Mouse (Mus musculus): ENCODE results near the gene Gm10337.

Gm10337 gene

GRCm38 (mm10) chr15:102500479-102500878 is 3.0 kb upstream of the Gm10337 start:
- DNase-seq: no peak

DNA sequence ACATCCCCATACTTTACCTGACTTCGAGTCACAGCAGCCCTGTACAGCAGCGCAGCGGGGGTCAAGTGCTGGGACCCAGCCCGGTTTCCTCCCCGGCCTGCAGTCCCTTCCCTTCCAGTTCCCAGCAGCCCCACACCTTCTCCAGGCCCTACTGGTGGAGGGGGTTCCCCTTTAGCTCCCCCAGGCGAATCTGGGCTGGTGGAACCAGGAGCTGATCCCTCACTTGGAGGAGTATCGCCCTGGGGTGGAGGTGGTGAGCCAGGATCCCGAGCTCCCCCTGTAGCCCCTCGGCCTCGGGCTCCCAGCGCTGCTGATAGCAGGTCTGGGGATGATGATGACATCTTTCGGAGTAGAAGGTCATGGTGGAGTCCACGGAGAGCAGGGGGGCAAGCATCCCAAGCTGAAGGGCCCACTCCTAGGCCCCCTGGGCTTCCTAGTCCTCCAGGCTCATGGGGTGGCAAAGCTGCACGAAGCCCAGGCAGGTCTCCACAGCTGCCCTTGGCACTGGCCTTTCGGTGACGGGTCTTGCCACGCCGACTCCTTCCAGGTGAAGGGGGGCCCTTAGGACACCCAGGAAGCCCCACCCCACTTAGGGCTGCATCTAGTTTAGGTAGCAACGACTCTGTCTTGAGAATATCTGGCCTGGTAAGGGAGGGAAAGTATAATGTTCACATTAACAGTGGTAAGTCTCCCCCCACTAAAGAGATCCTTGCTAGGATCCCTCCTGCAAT is 2.3 kb upstream of the Gm10337 start:
- no peak for DNase-seq

DNA sequence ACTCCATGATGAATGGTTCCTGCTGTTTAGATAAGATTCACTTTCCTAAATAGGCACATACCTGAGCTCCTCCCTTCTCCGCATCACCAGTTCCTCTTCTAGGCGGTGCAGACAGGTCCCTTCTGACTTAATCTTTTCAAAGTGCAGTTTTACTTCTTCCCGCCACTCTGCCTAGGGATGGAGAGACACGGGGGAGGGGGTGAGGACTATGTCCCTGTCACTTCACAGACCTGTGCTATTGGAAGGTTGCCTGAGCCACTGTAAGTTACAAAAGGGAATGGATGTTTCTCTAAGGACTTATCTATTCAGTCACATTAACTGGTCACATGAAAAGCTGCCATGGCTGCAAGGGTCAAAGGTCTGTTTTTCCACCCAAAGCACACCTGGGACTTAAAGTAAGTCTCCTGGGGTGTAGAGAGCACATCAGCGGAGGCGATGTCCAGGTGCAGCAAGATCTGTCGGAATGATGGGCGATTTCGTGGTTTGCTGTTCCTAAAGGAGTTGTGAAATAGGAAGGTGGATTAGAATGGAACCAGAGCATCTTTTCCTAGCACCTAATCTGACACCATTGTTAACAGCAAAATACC is 1.2 kb upstream of the Gm10337 start:
- no peak for DNase-seq

DNA sequence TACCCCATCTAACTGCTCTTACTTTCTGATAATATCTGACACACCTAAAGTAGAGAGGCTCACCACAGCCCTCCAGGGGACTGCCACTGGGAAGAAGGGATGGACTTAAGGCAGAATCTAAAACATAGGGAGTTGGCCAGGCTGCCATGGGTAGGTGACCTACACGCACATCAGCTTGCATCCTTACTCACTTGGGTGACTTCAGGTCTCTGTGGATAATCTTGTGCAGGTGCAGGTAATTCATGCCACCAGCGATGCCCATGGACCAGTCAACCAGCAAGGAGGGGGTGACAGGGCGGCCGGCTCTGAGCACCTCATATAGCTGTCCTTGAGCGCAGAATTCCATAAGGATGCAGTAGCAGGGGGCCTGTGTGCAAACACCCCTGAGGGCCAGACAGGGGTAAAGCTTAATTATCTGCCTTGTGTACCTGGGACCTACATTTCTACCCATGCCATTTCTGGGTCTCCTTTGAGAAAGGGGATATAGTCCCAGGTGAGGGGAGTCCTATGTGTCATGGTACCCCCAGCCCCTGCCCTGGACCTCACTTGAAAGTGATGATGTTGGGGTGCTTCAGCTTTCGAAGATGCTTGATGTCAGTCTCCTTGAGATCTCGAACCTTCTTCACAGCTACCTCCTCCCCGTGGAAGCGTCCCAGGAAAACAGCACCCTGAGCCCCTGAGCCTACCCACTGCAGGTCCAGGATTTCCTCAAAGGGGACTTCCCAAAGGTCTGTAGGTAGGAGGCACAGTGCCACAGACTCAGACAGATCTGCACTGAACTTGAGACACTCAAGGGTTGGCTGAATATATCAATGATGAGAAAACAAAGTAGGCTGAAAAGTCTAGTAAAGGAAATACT is 631 bp downstream of the Gm10337 start:
- DNase-seq: no peak

GRCm38 (mm10) chr15:102505073-102505769 is 1.7 kb downstream of the Gm10337 start:
- no peak for DNase-seq

DNA sequence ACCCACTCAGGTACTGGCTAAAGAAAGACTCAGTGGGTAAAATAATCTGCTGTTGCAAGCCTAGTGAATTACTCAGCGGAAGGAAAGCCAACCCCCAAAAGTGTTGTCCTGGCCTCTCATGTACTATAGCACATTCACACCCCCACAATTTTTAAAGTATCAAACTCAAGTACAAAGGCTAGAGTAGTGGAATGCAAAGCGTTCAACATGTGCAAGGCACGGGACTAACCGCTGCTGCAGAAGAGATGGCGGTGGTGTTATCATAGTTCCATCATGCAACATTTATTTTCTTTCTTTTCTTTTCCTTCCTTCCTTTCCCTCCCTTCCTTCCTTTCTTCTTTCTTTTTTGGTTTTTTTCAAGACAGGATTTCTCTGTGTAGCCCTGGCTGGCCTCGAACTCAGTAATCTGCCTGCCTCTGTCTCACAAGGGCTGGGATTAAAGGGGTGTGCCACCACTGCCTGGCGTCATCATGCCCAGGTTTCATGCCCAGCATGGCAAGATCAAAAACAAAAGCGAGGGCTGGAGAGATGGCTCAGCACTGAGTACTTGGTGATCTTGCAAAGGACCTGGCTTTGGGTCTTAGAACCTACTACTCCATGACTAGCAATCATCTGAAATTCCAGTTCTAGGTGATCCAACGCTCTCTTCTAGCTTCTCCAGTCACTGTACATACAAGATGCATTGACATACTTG is 2.4 kb downstream of the Gm10337 start:
- DNase-seq: no peak

- DNase-seq: no peak
These were observed 2.9 kb downstream of the Gm10337 start for GRCm38 (mm10) chr15:102506464-102506830.

GRCm38 (mm10) chr15:102506864-102507263 is 3.3 kb downstream of the Gm10337 start:
- DNase-seq: no peak

GRCm38 (mm10) chr15:102507561-102507960 is 4.0 kb downstream of the Gm10337 start:
- no peak for DNase-seq

- no peak for DNase-seq
These were observed 4.8 kb downstream of the Gm10337 start for GRCm38 (mm10) chr15:102508336-102508735.

DNA sequence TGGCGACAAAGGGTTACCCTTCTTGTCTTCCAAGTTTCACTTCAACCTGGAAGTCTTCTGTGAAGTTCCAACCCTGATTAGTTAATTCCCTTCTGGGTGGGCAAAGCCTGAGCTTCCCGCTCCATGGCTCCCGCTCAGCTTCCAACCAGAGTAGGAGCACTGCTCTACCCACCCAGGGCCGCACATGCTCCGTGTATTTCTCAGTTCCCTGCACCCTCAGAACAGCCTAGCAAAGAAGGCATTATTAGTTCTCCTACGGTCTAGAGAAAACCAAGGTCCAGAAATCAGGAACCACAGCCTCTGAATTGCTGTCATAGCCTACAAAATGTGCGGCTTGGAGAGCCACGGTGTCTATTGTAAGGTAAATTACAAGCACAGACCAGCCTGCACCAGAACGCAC is 6.6 kb downstream of the Gm10337 start:
- DNase-seq: peak; percentile 32

DNA sequence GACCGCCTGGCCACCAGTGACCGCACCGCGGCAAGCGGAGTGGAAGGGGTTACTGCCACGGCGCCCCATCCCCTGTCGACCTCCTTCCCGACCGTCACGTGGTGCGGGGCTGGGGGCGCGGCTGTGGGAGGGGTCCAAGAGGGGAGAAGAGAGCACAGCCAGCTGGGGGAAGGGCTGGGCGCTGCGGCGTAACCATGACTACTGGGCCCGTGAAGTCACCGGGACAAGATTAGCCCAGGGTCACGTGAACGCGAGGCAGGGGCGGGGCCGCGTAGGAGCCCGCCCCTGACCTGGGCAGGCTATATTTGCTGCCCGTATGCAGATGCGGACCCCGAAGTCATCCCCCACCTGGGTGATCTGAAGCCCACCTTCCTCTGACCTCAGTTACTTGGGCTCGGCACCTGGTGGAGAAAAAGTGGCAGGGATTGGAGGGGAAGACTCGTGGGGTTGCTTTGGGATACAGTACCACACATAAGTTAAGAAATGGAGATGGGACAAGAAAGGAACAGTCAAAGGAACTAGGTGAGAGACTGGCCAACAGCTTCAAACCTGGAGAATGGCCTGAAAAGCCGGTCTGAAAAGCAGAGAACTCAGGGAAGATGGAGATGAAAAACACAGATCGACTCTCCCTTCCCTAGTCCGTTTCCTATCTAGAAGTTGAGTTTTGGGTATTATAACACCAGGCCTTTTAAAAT is 7.2 kb downstream of the Gm10337 start:
- DNase-seq: peak; percentile 95

GRCm38 (mm10) chr15:102511285-102511833 is 7.8 kb downstream of the Gm10337 start:
- DNase-seq: peak; percentile 77

- peak; percentile 38 for DNase-seq
These were observed 8.5 kb downstream of the Gm10337 start for GRCm38 (mm10) chr15:102512010-102512409.

GRCm38 (mm10) chr15:102512471-102512870 is 8.9 kb downstream of the Gm10337 start:
- no peak for DNase-seq

- DNase-seq: no peak
These were observed 9.5 kb downstream of the Gm10337 start for GRCm38 (mm10) chr15:102513004-102513403.

GRCm38 (mm10) chr15:102515261-102515660 is 11.7 kb downstream of the Gm10337 start:
- DNase-seq: no peak

GRCm38 (mm10) chr15:102515791-102516190 is 12.3 kb downstream of the Gm10337 start:
- DNase-seq: no peak

DNA sequence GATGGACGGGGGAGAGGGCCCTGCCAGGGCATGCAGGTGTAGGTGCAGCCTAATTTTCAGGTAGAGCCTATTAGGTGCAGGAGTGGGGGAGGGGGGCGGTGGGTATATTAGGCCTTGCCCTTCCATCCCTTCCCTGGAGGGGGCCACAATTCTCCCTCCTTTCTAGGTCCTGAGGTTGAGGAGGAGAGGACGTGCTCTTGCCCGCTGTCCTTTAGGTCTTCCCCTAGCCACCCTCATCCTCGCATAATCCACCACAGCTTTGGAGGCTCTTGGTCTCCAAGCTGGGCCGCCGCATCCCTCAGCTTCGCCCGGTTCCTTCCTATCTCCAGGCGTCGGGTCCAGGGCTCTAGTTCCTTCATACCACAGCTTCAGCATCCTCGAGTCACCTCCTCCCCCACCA is 12.8 kb downstream of the Gm10337 start:
- peak; percentile 56 for DNase-seq

DNA sequence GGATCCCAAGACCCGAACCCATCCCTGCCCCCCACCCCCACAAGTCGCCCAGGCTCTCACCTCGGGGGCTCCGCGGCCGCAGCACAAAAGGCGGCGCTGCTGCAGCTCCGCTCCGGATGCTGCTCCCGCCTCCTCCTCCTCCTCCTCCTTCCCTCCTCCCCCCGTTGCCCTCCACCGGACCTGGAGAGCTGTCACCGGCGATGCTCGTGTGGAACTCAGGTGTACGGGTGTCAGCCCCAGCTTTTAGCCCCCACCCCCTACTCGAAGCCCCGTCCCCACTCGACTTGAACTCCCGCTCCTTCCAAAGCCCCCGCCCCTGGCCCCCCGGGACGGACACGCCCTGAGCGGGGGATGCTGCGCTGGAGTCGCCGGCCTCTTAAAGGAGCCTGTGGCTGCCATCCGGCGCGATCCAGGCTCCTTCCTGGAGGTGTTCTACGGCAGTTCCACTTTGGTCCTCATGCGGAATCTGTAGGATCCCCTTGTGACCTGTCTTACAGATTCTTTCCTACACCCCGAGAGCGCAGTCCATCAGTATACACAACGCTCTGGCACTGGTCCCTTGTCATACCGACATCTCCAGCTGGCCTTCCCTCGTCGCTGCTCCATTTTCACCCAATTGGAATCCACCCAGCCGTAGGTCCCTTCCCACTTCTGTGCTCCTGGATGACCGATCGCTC is 13.3 kb downstream of the Gm10337 start, which contains the start of gene Map3k12:
Map3k12 (minus strand) TSS at position 337 of the 677 bp plus-strand sequence.
- DNase-seq: peak; percentile 85

DNA sequence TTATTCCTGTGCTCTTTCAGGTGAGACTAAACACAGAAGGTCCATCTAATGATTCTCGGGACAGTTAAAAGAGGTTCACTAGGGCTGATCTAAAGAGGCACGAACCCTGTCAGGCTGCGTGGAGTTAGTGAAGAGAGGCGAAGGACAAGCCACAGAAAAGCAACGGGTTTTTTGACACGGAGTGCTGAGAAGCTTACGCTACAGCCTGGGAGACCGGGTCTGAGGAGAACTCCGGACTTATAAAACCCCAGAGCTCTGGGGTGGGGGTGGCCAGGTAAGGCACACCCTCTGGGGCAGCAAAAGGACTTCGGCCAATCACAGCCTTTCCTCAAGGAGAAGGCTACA is 14.1 kb downstream of the Gm10337 start:
- DNase-seq: no peak

Data from embryo, embryonic 11 days (tissue).